Mouse (Mus musculus) stomach, postnatal 0 days (tissue): Measurements from ENCODE around the gene Lsm12.

Experiments
- CTCF ChIP-seq: IDR thresholded peaks from 2 replicates; pipeline ENCODE4 v1.5.1; 2016; ENCODE audit warnings: antibody characterized with exemption, low read depth, mild to moderate bottlenecking, moderate library complexity
- EP300 ChIP-seq: optimal IDR thresholded peaks from 2 replicates; pipeline ENCODE3; 2016; ENCODE audit warnings: antibody characterized with exemption

DNA sequence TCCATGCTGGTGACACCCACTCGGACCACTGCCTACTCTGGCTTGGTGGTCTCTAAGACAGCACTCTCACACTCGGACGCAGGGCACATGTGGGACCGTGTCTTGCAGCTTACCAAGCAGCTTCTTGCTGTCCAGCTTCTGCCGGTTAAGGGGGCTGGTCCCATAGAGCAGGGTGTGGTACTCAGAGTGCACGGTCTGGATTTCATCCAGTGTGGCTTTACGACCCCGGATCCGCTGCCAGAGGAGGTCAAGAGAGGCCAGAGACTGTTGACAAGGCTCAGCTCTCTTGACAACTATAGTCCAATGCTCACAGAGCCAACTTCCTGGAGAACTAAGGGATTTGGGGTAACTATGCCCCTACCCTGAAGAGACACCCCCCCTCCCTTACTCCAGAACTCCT is 14.8 kb upstream of the Lsm12 start:
- TF ChIP-seq CTCF (no peak), EP300 (no peak)
